Mouse (Mus musculus) hindbrain, embryonic 11.5 days (tissue): ENCODE data around the gene Krtap5-1. TPM values are rescaled to one million over a fixed set of nuclear protein-coding genes. Genes with fewer than 3 reads are reported as not detected.
"Not testable (repeated sequence)": the region's sequence is repeated elsewhere in the genome, so short reads cannot be mapped to it uniquely, and the experiment has no call there.

Source experiments
- ATAC-seq: fragments of 200-750 bp; cut with Nextera tagmentation; 2 replicates; pipeline ENCODE4 v1.8.0; 2017; ENCODE audit warnings: mild to moderate bottlenecking, moderate TSS enrichment, moderate library complexity; ENCODE audit not compliant: low FRiP score
- DNase-seq: peaks from one replicate; pipeline ENCODE4 v3.0.0-alpha.2; 2015; ENCODE audit warnings: low spot score
- H3K27ac ChIP-seq: fragments of 300-500 bp; sonication (generic); 2 replicates; pipeline ENCODE4 v1.5.1; 2014; ENCODE audit warnings: mild to moderate bottlenecking, low read depth, low read length
- H3K27me3 ChIP-seq: fragments of 300-500 bp; sonication (generic); 2 replicates; pipeline ENCODE4 v1.6.1; 2014; ENCODE audit warnings: mild to moderate bottlenecking, low read length, moderate library complexity, mixed read lengths; ENCODE audit not compliant: control insufficient read depth, insufficient read depth
- H3K36me3 ChIP-seq: fragments of 300-500 bp; sonication (generic); 2 replicates; pipeline ENCODE4 v1.6.1; 2014; ENCODE audit warnings: mild to moderate bottlenecking, low read length, moderate library complexity, mixed read lengths; ENCODE audit not compliant: control insufficient read depth, insufficient read depth
- H3K4me1 ChIP-seq: fragments of 300-500 bp; sonication (generic); replicated peaks from 2 replicates; pipeline ENCODE4 v1.6.1; 2014; ENCODE audit warnings: low read length, mixed read lengths; ENCODE audit not compliant: control insufficient read depth, insufficient read depth
- H3K4me2 ChIP-seq: fragments of 300-500 bp; sonication (generic); replicated peaks from 2 replicates; pipeline ENCODE4 v1.6.1; 2014; ENCODE audit warnings: mild to moderate bottlenecking, low read depth, low read length
- H3K4me3 ChIP-seq: fragments of 300-500 bp; sonication (generic); 2 replicates; pipeline ENCODE4 v1.5.1; 2014; ENCODE audit warnings: low read depth, low read length
- H3K9ac ChIP-seq: fragments of 300-500 bp; sonication (generic); 2 replicates; pipeline ENCODE4 v1.6.1; 2014; ENCODE audit warnings: low read depth, low read length
- H3K9me3 ChIP-seq: fragments of 300-500 bp; sonication (generic); 2 replicates; pipeline ENCODE4 v1.6.1; 2016; ENCODE audit warnings: low read length; ENCODE audit not compliant: control insufficient read depth
- WGBS: fragments of 180-500 bp; shearing (Covaris S2); extraction: QIAGEN DNeasy Blood & Tissue Kit; methylation state at CpG from one replicate; pipeline ENCODE4 v1.1.7; 2014; 5-methylcytosine and 5-hydroxymethylcytosine counted together
- polyA plus RNA-seq: library from polyadenylated mRNA; unstranded; fragments of >200 nt; fragmentation: Nextera tagmentation; extraction: Ambion mirVana; gene quantifications from 2 replicates; pipeline ENCODE4 v1.2.1, GENCODE M21; 2014

Gene Krtap5-1
- not detected in 2 replicates for polyA plus RNA-seq

- not testable (repeated sequence) for ATAC-seq, H3K9me3 ChIP-seq
These were observed at the start of gene Krtap5-1 for GRCm38 (mm10) chr7:142297018-142297417. Gene Krtap5-1, minus strand, starts transcription at chr7:142297118.

DNA sequence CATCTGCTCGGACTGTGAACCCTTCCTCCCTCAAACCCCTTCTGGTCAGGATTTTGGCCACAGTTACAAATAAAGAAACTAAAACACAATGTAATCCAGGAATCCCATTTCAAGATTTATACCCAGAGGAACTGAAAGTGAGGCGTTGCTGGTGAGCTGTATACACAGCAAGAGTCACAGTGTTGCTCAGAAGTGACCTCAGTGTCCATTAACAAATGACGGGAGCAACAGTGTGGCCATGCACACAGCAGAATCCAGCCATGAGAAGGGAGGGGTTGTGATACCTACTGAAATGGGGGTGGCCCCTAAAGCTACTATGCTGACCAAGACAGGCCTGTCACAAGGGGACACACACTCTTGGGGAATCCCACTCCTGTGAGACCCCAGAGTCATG lies 45.3 kb upstream of the Krtap5-1 start:
- Histone ChIP-seq H3K9ac (no peak overlapping the region), H3K36me3 (no peaks in the 10 kb centered on the region), H3K27me3 (no peaks in the 10 kb centered on the region), H3K4me3 (no peak overlapping the region), H3K4me2 (no peak overlapping the region), H3K4me1 (no peaks in the 10 kb centered on the region), H3K9me3 (no peaks in the 10 kb centered on the region), H3K27ac (no peak overlapping the region)
- no peak for DNase-seq
- no peak for ATAC-seq
- WGBS, result 76% methylated on average over 3 of the region's 3 CpGs

More at GRCm38 (mm10) chr7:142297018-142297417, at the start of gene Krtap5-1:
- not testable (repeated sequence) for H3K36me3 ChIP-seq, DNase-seq, H3K9ac ChIP-seq, H3K4me3 ChIP-seq, H3K27ac ChIP-seq, H3K27me3 ChIP-seq, H3K4me1 ChIP-seq, H3K4me2 ChIP-seq

- no peaks in the 10 kb centered on the region for H3K9me3 ChIP-seq
- ATAC-seq (no peak), DNase-seq (no peak)
- no peaks in the 10 kb centered on the region for H3K36me3 ChIP-seq
- no peaks in the 10 kb centered on the region for H3K4me1 ChIP-seq
- no peak overlapping the region for H3K9ac ChIP-seq
- H3K27me3 ChIP-seq, result no peaks in the 10 kb centered on the region
- WGBS, result 82% methylated on average over 10 of the region's 10 CpGs
- H3K27ac ChIP-seq, result no peak overlapping the region
- H3K4me3 ChIP-seq, result no peak overlapping the region
- no peak overlapping the region for H3K4me2 ChIP-seq
These were observed 44.8 kb upstream of the Krtap5-1 start for GRCm38 (mm10) chr7:142341564-142342246.

- Histone ChIP-seq H3K4me1 (no peaks in the 10 kb centered on the region), H3K27ac (no peak overlapping the region), H3K9me3 (no peaks in the 10 kb centered on the region), H3K4me3 (no peak overlapping the region), H3K27me3 (no peaks in the 10 kb centered on the region), H3K4me2 (no peak overlapping the region), H3K9ac (no peak overlapping the region), H3K36me3 (no peaks in the 10 kb centered on the region)
- WGBS, result 59% methylated on average over 10 of the region's 10 CpGs
- ATAC-seq, result no peak
- DNase-seq, result no peak
These were observed 43.5 kb upstream of the Krtap5-1 start for GRCm38 (mm10) chr7:142340269-142340970.

DNA sequence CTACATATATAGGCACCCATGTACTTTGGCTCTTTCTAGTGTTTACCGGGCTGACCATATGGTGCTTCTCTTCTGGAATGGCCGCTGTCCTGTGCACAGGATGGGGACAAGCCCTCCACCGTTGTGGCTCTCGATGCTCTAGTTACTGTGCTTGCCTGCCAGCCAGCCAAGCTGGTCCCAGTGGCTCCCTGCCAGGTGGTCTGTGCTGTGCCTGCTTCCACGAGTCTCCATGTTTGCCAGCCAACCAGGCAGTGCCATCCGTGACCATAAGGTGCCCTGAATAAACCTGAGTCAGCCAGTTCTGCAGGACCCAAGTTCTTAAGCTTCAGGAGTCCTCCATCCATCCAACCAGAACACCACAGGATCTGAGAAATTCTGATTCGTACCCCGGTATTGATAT lies 38.2 kb upstream of the Krtap5-1 start:
- no peaks in the 10 kb centered on the region for H3K9me3 ChIP-seq
- H3K27ac ChIP-seq, result no peak overlapping the region
- WGBS, result 82% methylated on average over 8 of the region's 8 CpGs
- H3K4me1 ChIP-seq, result no peaks in the 10 kb centered on the region
- DNase-seq, result no peak
- no peak overlapping the region for H3K4me3 ChIP-seq
- no peak overlapping the region for H3K4me2 ChIP-seq
- H3K36me3 ChIP-seq, result no peaks in the 10 kb centered on the region
- ATAC-seq, result no peak
- no peak overlapping the region for H3K9ac ChIP-seq
- no peaks in the 10 kb centered on the region for H3K27me3 ChIP-seq

- Histone ChIP-seq H3K4me1 (no peaks in the 10 kb centered on the region), H3K4me3 (no peak overlapping the region), H3K36me3 (no peaks in the 10 kb centered on the region), H3K27ac (no peak overlapping the region), H3K27me3 (no peaks in the 10 kb centered on the region), H3K9me3 (no peaks in the 10 kb centered on the region), H3K4me2 (no peak overlapping the region), H3K9ac (no peak overlapping the region)
- 3% methylated on average over 3 of the region's 3 CpGs for WGBS
- peak; percentile 75 for ATAC-seq
- DNase-seq, result peak; percentile 98
These were observed 37.3 kb upstream of the Krtap5-1 start for GRCm38 (mm10) chr7:142334246-142334645.

DNA sequence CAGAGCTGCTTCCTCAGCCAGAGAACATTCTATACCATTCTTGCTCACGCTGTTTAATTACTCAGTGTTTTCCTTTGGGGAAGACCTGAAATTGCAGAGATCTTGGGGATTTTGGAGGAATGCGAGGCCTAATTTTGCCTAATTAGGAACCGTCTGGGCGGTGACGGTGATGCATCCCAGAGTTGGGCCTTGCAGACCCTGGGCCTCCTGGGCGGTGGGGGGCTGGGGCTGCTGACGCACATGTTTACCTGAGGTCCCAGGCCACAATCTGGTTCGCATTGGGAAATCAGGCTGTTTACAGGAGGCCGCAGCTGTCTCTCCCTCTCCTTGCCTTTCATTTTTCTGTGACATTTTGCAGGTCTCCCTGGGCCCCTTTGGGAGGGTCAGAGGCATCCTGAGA lies 35.8 kb upstream of the Krtap5-1 start:
- H3K36me3 ChIP-seq, DNase-seq, H3K9ac ChIP-seq, H3K4me2 ChIP-seq, H3K27me3 ChIP-seq, H3K9me3 ChIP-seq, H3K4me3 ChIP-seq, H3K27ac ChIP-seq, H3K4me1 ChIP-seq, ATAC-seq: not testable (repeated sequence)
- WGBS, result 79% methylated on average over 2 of the region's 9 CpGs

GRCm38 (mm10) chr7:142331281-142331680 lies 34.4 kb upstream of the Krtap5-1 start:
- 80% methylated on average over 4 of the region's 4 CpGs for WGBS
- Histone ChIP-seq H3K36me3 (no peaks in the 10 kb centered on the region), H3K4me1 (no peaks in the 10 kb centered on the region), H3K4me3 (no peak overlapping the region), H3K9me3 (no peaks in the 10 kb centered on the region), H3K4me2 (no peak overlapping the region), H3K9ac (no peak overlapping the region), H3K27ac (no peak overlapping the region), H3K27me3 (no peaks in the 10 kb centered on the region)
- no peak for ATAC-seq
- no peak for DNase-seq

DNA sequence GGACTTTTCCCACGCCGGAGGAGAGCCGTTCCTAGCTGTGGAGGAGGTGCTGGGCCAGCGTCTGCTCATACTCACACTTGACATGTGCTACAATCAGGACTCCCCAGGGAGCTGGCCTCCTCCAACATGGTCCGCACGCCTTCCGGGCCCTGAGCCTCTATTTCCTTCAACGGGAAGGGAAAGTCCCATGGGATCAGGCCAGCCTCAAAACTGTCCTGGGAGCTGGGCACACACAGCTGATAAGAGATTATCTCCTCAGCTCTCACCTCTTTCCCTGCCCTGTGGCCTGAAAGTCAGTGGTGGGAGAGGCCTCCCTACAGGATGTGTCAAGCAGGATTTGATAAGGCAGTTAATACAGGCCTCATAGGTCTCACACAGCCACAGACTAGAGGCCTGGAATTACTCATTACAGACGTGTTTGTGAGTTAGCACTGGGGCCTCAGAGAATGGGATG lies 33.4 kb upstream of the Krtap5-1 start:
- WGBS, result 61% methylated on average over 9 of the region's 9 CpGs
- ATAC-seq, result no peak
- no peaks in the 10 kb centered on the region for H3K9me3 ChIP-seq
- no peak overlapping the region for H3K9ac ChIP-seq
- no peak for DNase-seq
- H3K27me3 ChIP-seq, result no peaks in the 10 kb centered on the region
- H3K36me3 ChIP-seq, result no peaks in the 10 kb centered on the region
- H3K4me1 ChIP-seq, result no peaks in the 10 kb centered on the region
- H3K4me2 ChIP-seq, result no peak overlapping the region
- no peak overlapping the region for H3K4me3 ChIP-seq
- no peak overlapping the region for H3K27ac ChIP-seq
